Mouse (Mus musculus): ENCODE measurements around the gene N4bp1.

Gene N4bp1

GRCm38 (mm10) chr8:86884489-86885463 lies at the start of gene N4bp1:
TSS of gene N4bp1 (minus strand) at chr8:86885258.
- peak; percentile 96 for DNase-seq (ENCODE audit: low read depth)

- DNase-seq (ENCODE audit: low read depth), result no peak
Observed at GRCm38 (mm10) chr8:86934841-86935240, 49.8 kb upstream of the N4bp1 start.

- no peak for DNase-seq (ENCODE audit: low read depth)
Observed at GRCm38 (mm10) chr8:86934393-86934792, 49.3 kb upstream of the N4bp1 start.

- DNase-seq (ENCODE audit: low read depth), result peak; percentile 82
Observed at GRCm38 (mm10) chr8:86933898-86934297, 48.8 kb upstream of the N4bp1 start.

GRCm38 (mm10) chr8:86926237-86926636 lies 41.2 kb upstream of the N4bp1 start:
- DNase-seq (ENCODE audit: low read depth), result no peak

GRCm38 (mm10) chr8:86923219-86923835 lies 38.3 kb upstream of the N4bp1 start:
- peak; percentile 42 for DNase-seq (ENCODE audit: low read depth)

- DNase-seq (ENCODE audit: low read depth), result no peak
Observed at GRCm38 (mm10) chr8:86922673-86923072, 37.6 kb upstream of the N4bp1 start.

- DNase-seq (ENCODE audit: low read depth), result no peak
Observed at GRCm38 (mm10) chr8:86922141-86922540, 37.1 kb upstream of the N4bp1 start.

GRCm38 (mm10) chr8:86920996-86921395 lies 35.9 kb upstream of the N4bp1 start:
- no peak for DNase-seq (ENCODE audit: low read depth)

- no peak for DNase-seq (ENCODE audit: low read depth)
Observed at GRCm38 (mm10) chr8:86920455-86920854, 35.4 kb upstream of the N4bp1 start.

- no peak for DNase-seq (ENCODE audit: low read depth)
Observed at GRCm38 (mm10) chr8:86920024-86920423, 35.0 kb upstream of the N4bp1 start.

GRCm38 (mm10) chr8:86919262-86919661 lies 34.2 kb upstream of the N4bp1 start:
- peak; percentile 32 for DNase-seq (ENCODE audit: low read depth)

- no peak for DNase-seq (ENCODE audit: low read depth)
Observed at GRCm38 (mm10) chr8:86918093-86918492, 33.0 kb upstream of the N4bp1 start.

- no peak for DNase-seq (ENCODE audit: low read depth)
Observed at GRCm38 (mm10) chr8:86917689-86918088, 32.6 kb upstream of the N4bp1 start.

GRCm38 (mm10) chr8:86916369-86916768 lies 31.3 kb upstream of the N4bp1 start:
- DNase-seq (ENCODE audit: low read depth), result no peak

- DNase-seq (ENCODE audit: low read depth), result no peak
Observed at GRCm38 (mm10) chr8:86911136-86911535, 26.1 kb upstream of the N4bp1 start.

- DNase-seq (ENCODE audit: low read depth), result no peak
Observed at GRCm38 (mm10) chr8:86910250-86910649, 25.2 kb upstream of the N4bp1 start.

GRCm38 (mm10) chr8:86908536-86908935 lies 23.5 kb upstream of the N4bp1 start:
- peak; percentile 91 for DNase-seq (ENCODE audit: low read depth)

GRCm38 (mm10) chr8:86904911-86905310 lies 19.9 kb upstream of the N4bp1 start:
- DNase-seq (ENCODE audit: low read depth), result no peak

- peak; percentile 89 for DNase-seq (ENCODE audit: low read depth)
Observed at GRCm38 (mm10) chr8:86903104-86903503, 18.0 kb upstream of the N4bp1 start.

- no peak for DNase-seq (ENCODE audit: low read depth)
Observed at GRCm38 (mm10) chr8:86902656-86903055, 17.6 kb upstream of the N4bp1 start.

- no peak for DNase-seq (ENCODE audit: low read depth)
Observed at GRCm38 (mm10) chr8:86901972-86902371, 16.9 kb upstream of the N4bp1 start.

GRCm38 (mm10) chr8:86897726-86898419 lies 12.8 kb upstream of the N4bp1 start:
- no peak for DNase-seq (ENCODE audit: low read depth)

All from NIH3T3 (cell line).